19 mouse cellular contexts compared by ENCODE assay signal in the genomic region with DNA sequence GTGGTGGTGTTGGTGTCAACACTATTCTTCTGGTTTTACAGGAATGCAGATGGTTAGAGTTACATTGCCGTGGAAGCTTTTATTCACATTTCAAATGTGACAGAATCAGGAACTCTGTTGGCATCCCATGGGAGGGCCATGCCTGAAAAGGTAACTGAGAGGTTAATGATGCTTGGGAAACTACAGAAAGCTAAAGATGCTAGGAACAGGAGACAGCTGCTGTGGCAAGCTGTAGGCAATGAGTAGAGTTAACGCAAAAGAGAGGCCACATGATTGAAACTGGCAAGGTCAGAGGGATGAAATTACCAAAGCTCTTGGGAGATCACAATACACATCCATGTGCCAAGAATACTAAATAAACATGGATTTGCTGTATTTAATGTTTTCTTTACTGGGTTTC.
DNase-seq lines count a peak whose midpoint lies in the region; ATAC-seq and TF ChIP-seq lines count a peak whose summit lies in the region.
"Had no signal": no experiment of that assay in that cellular context is flagged by ENCODE, and none has a peak within 500 bp of the region (broad histone marks: within the 10 kb centered on the region; RNA-seq: fewer than 3 reads in every experiment).

No protein-coding gene starts in this region.

- 18% methylated on average over 2 of the region's 2 CpGs for WGBS in kidney, embryonic 15.5 days
- WGBS in midbrain, postnatal 0 days = 81% methylated on average over 2 of the region's 2 CpGs
- WGBS in midbrain, embryonic 15.5 days = 77% methylated on average over 2 of the region's 2 CpGs
- WGBS in embryonic facial prominence, embryonic 10.5 days = 53% methylated on average over 2 of the region's 2 CpGs

- no peaks in the 10 kb centered on the region for H3K36me3 ChIP-seq in kidney, embryonic 15.5 days
- H3K36me3 ChIP-seq in midbrain, postnatal 0 days (ENCODE audit: insufficient read depth, low read length) = no peaks in the 10 kb centered on the region
- H3K36me3 ChIP-seq in midbrain, embryonic 15.5 days (replicated peaks) = no peaks in the 10 kb centered on the region
- H3K36me3 ChIP-seq in embryonic facial prominence, embryonic 10.5 days (replicated peaks) = no peaks in the 10 kb centered on the region
- H3K36me3 ChIP-seq: forebrain, embryonic 15.5 days; heart, embryonic 15.5 days had no signal

- H3K9ac ChIP-seq in kidney, embryonic 15.5 days = no peak overlapping the region
- no peak overlapping the region for H3K9ac ChIP-seq in midbrain, postnatal 0 days (replicated peaks; ENCODE audit: low read length, poor library complexity, severe bottlenecking)
- no peak overlapping the region for H3K9ac ChIP-seq in midbrain, embryonic 15.5 days
- H3K9ac ChIP-seq: forebrain, embryonic 15.5 days; heart, embryonic 15.5 days; hindbrain, embryonic 14.5 days had no signal

- no peak overlapping the region for H3K4me2 ChIP-seq in kidney, embryonic 15.5 days
- H3K4me2 ChIP-seq in midbrain, postnatal 0 days (ENCODE audit: low read depth, low read length, poor library complexity, severe bottlenecking) = no peak overlapping the region
- H3K4me2 ChIP-seq in midbrain, embryonic 15.5 days = no peak overlapping the region
- H3K4me2 ChIP-seq: forebrain, embryonic 15.5 days; heart, embryonic 11.5 days; heart, embryonic 15.5 days; hindbrain, embryonic 14.5 days had no signal

- no peaks in the 10 kb centered on the region for H3K4me1 ChIP-seq in kidney, embryonic 15.5 days
- no peaks in the 10 kb centered on the region for H3K4me1 ChIP-seq in midbrain, postnatal 0 days (ENCODE audit: insufficient read depth, low read length)
- H3K4me1 ChIP-seq in midbrain, embryonic 15.5 days = no peaks in the 10 kb centered on the region
- H3K4me1 ChIP-seq in embryonic facial prominence, embryonic 10.5 days = no peaks in the 10 kb centered on the region
- H3K4me1 ChIP-seq: forebrain, embryonic 15.5 days; heart, embryonic 15.5 days had no signal

- no peak overlapping the region for H3K27ac ChIP-seq in kidney, embryonic 15.5 days
- no peak overlapping the region for H3K27ac ChIP-seq in midbrain, postnatal 0 days (ENCODE audit: low read depth, low read length)
- no peak overlapping the region for H3K27ac ChIP-seq in midbrain, embryonic 15.5 days
- H3K27ac ChIP-seq in embryonic facial prominence, embryonic 10.5 days (replicated peaks) = no peak overlapping the region
- H3K27ac ChIP-seq: forebrain, embryonic 15.5 days; heart, adult 2 months; heart, embryonic 15.5 days; hindbrain, embryonic 14.5 days had no signal

- no peaks in the 10 kb centered on the region for H3K9me3 ChIP-seq in kidney, embryonic 15.5 days (replicated peaks)
- no peaks in the 10 kb centered on the region for H3K9me3 ChIP-seq in midbrain, postnatal 0 days (ENCODE audit: low read length)
- H3K9me3 ChIP-seq in midbrain, embryonic 15.5 days = no peaks in the 10 kb centered on the region
- no peaks in the 10 kb centered on the region for H3K9me3 ChIP-seq in embryonic facial prominence, embryonic 10.5 days
- H3K9me3 ChIP-seq: forebrain, embryonic 15.5 days; heart, embryonic 15.5 days had no signal

- DNase-seq in kidney, postnatal 14 days = no peak
- peak; percentile 33 for DNase-seq in midbrain, postnatal 0 days (ENCODE audit: low spot score)
- DNase-seq in embryonic facial prominence, embryonic 10.5 days (ENCODE audit: low spot score) = peak; percentile 22
- DNase-seq in embryo, embryonic 10.5 days (ENCODE audit: low spot score) = no peak
- DNase-seq: adrenal gland, adult 8-10 months; adrenal gland, postnatal 36 days; cerebellum, adult 11-12 months; cerebellum, adult 9-10 months; cerebellum, postnatal 25 days; heart, adult 2 months; heart, postnatal 14 days had no signal

- peak; percentile 94 for ATAC-seq in kidney, embryonic 15.5 days (replicated peaks; ENCODE audit: low FRiP score)
- ATAC-seq in midbrain, postnatal 0 days (ENCODE audit: low FRiP score) = no peak
- ATAC-seq in midbrain, embryonic 15.5 days (replicated peaks) = no peak
- ATAC-seq in granulocyte monocyte progenitor cell, adult 5-6 weeks (replicated peaks; ENCODE audit: poor library complexity, severe bottlenecking) = no peak
- ATAC-seq: forebrain, embryonic 15.5 days; inflammation-experienced regulatory T-cells, adult 6 months had no signal

- no peak overlapping the region for H3K4me3 ChIP-seq in kidney, embryonic 15.5 days (replicated peaks)
- H3K4me3 ChIP-seq in midbrain, postnatal 0 days (ENCODE audit: low read depth, low read length) = no peak overlapping the region
- no peak overlapping the region for H3K4me3 ChIP-seq in midbrain, embryonic 15.5 days
- H3K4me3 ChIP-seq in embryonic facial prominence, embryonic 10.5 days = no peak overlapping the region
- H3K4me3 ChIP-seq: forebrain, embryonic 15.5 days; heart, adult 2 months; heart, embryonic 15.5 days had no signal

- no peaks in the 10 kb centered on the region for H3K27me3 ChIP-seq in kidney, embryonic 15.5 days
- H3K27me3 ChIP-seq in midbrain, postnatal 0 days (ENCODE audit: insufficient read depth, low read length) = no peaks in the 10 kb centered on the region
- no peaks in the 10 kb centered on the region for H3K27me3 ChIP-seq in midbrain, embryonic 15.5 days (replicated peaks)
- no peaks in the 10 kb centered on the region for H3K27me3 ChIP-seq in embryonic facial prominence, embryonic 10.5 days (replicated peaks; ENCODE audit: low read depth, poor library complexity, severe bottlenecking)
- H3K27me3 ChIP-seq: forebrain, embryonic 15.5 days; heart, embryonic 15.5 days had no signal

- no peak for TF ChIP-seq CTCF in midbrain, postnatal 0 days (IDR thresholded peaks at IDR 0.05)

Comparison
In these comparisons a context has a peak if more than half of its experiments do, and no peak if none do; other contexts are left out.
1. DNase-seq: peak in midbrain, postnatal 0 days (single experiment) and embryonic facial prominence, embryonic 10.5 days (single experiment); none in kidney, postnatal 14 days (single experiment) and embryo, embryonic 10.5 days (single experiment).